Mouse (Mus musculus) urinary bladder, postnatal 36 days (tissue): Measurements from ENCODE around the gene Lin52.
A peak's percentile ranks its signal among the peaks of the same experiment; 100 is the strongest.
"Not testable (repeated sequence)": the region's sequence is repeated elsewhere in the genome, so short reads cannot be mapped to it uniquely, and the experiment has no call there.

Experiments used
- DNase-seq, 2 experiments: peaks; one replicate each; pipeline ENCODE4 v3.0.0; 2022; ENCODE audit warnings: low spot score in 2 of 2, mixed read lengths in 1 of 2

The Lin52 gene

GRCm38 (mm10) chr12:84539537-84539936 lies 88.3 kb downstream of the Lin52 start:
- not testable (repeated sequence) for DNase-seq

- DNase-seq = no peak
Observed at GRCm38 (mm10) chr12:84541391-84541958, 90.3 kb downstream of the Lin52 start.

- peak; percentile 43 to 47 for DNase-seq
Observed at GRCm38 (mm10) chr12:84546028-84546427, 94.8 kb downstream of the Lin52 start.

- no peak for DNase-seq
Observed at GRCm38 (mm10) chr12:84546577-84547085, 95.4 kb downstream of the Lin52 start.

GRCm38 (mm10) chr12:84548251-84548650 lies 97.0 kb downstream of the Lin52 start:
- DNase-seq = no peak

GRCm38 (mm10) chr12:84555218-84555617 lies 104.0 kb downstream of the Lin52 start:
- no peak for DNase-seq

GRCm38 (mm10) chr12:84562558-84562957 lies 111.3 kb downstream of the Lin52 start:
- no peak for DNase-seq

GRCm38 (mm10) chr12:84567576-84567975 lies 116.4 kb downstream of the Lin52 start:
- no peak for DNase-seq

- DNase-seq = no peak
Observed at GRCm38 (mm10) chr12:84569336-84569970, 118.2 kb downstream of the Lin52 start, which contains the start of gene Vsx2. Gene Vsx2, plus strand, starts transcription at chr12:84569762.

GRCm38 (mm10) chr12:84569976-84570693 lies 118.9 kb downstream of the Lin52 start:
- DNase-seq = no peak

- DNase-seq = no peak
Observed at GRCm38 (mm10) chr12:84570694-84571415, 119.6 kb downstream of the Lin52 start.

- no peak for DNase-seq
Observed at GRCm38 (mm10) chr12:84571466-84572340, 120.5 kb downstream of the Lin52 start.

GRCm38 (mm10) chr12:84572341-84572720 lies 121.1 kb downstream of the Lin52 start:
- no peak for DNase-seq

GRCm38 (mm10) chr12:84573094-84573493 lies 121.9 kb downstream of the Lin52 start:
- no peak for DNase-seq

GRCm38 (mm10) chr12:84577768-84578439 lies 126.7 kb downstream of the Lin52 start:
- DNase-seq = no peak

- DNase-seq = no peak
Observed at GRCm38 (mm10) chr12:84578440-84578770, 127.2 kb downstream of the Lin52 start.

GRCm38 (mm10) chr12:84581285-84581684 lies 130.1 kb downstream of the Lin52 start:
- no peak for DNase-seq

- DNase-seq = peak; percentile 90 to 91
Observed at GRCm38 (mm10) chr12:84589825-84590761, 138.9 kb downstream of the Lin52 start.
